In genomic region chr3:75556121-75556694, GRCm38 (mm10) we compare ENCODE assay signal across 8 mouse cellular contexts. TPM values are rescaled to one million over a fixed set of nuclear protein-coding genes. Genes with fewer than 3 reads are reported as not detected.
DNase-seq lines count a peak whose midpoint lies in the region; ATAC-seq and TF ChIP-seq lines count a peak whose summit lies in the region.

No protein-coding gene starts in this region.

- no peaks in the 10 kb centered on the region for H3K27me3 ChIP-seq in liver, embryonic 13.5 days

- H3K4me3 ChIP-seq in liver, embryonic 13.5 days (replicated peaks): peak overlapping the region; percentile 89
- H3K4me3 ChIP-seq in olfactory bulb, adult 2 months (ENCODE audit: insufficient read depth, low read depth, low read length): peak overlapping the region; percentile 88

- H3K9me3 ChIP-seq in liver, embryonic 13.5 days (replicated peaks): no peaks in the 10 kb centered on the region

- no peak for TF ChIP-seq CTCF in olfactory bulb, adult 2 months (IDR thresholded peaks at IDR 0.05; ENCODE audit: insufficient read depth, low read depth, low read length)

- ATAC-seq in cerebellum, adult (ENCODE audit: insufficient number of reproducible peaks, low FRiP score, low TSS enrichment): peak; percentile 40
- ATAC-seq in granulocyte monocyte progenitor cell, adult 5-6 weeks (replicated peaks; ENCODE audit: poor library complexity, severe bottlenecking): peak; percentile 29
- peak; percentile 58 for ATAC-seq in liver, embryonic 13.5 days (ENCODE audit: low read depth)

- peaks cover 29% of the 10 kb centered on the region for H3K4me1 ChIP-seq in liver, embryonic 13.5 days (replicated peaks)
- no peaks in the 10 kb centered on the region for H3K4me1 ChIP-seq in olfactory bulb, adult 2 months (ENCODE audit: control insufficient read depth, insufficient read depth, low read length)

- under 1% methylated on average over 36 of the region's 36 CpGs for WGBS in liver, embryonic 13.5 days (ENCODE audit: insufficient replicate concordance)
- under 1% methylated on average over 36 of the region's 36 CpGs for WGBS in olfactory bulb, adult 2 months

- H3K4me2 ChIP-seq in liver, embryonic 13.5 days: peak overlapping the region; percentile 79

- H3K36me3 ChIP-seq in liver, embryonic 13.5 days: no peaks in the 10 kb centered on the region

- no peak for DNase-seq in cerebellum, adult 11-12 months
- DNase-seq in spleen, postnatal 36 days (ENCODE audit: low spot score in 2 of 2): peak; percentile 74 to 75
- DNase-seq in spleen, postnatal 4 days (ENCODE audit: low spot score in 2 of 2): no peak
- DNase-seq in liver, embryonic 13.5 days: no peak
- DNase-seq in left cerebral cortex, adult 9 months (ENCODE audit: low spot score in 2 of 2): no peak

- H3K9ac ChIP-seq in liver, embryonic 13.5 days: peak overlapping the region; percentile 95

- H3K27ac ChIP-seq in liver, embryonic 13.5 days: peak overlapping the region; percentile 90
- peak overlapping the region; percentile 48 for H3K27ac ChIP-seq in olfactory bulb, adult 2 months (ENCODE audit: insufficient read depth, low read depth, low read length)

- TF ChIP-seq POLR2A in olfactory bulb, adult 2 months (IDR thresholded peaks at IDR 0.05; ENCODE audit: insufficient read depth, low read depth, low read length): no peak

RNA-seq across cellular contexts. Expression of gene Pdcd10, which starts 0.4 kb away (rescaled TPM):
- total RNA-seq in granulocyte monocyte progenitor cell, adult 5-6 weeks (2014; fragmentation: Nextera tagmentation): 44.0 and 61.8 TPM in 2 replicates
- total RNA-seq in granulocyte monocyte progenitor cell, adult 5-6 weeks (2017): 126 and 169 TPM in 2 replicates
- polyA plus RNA-seq in liver, embryonic 13.5 days (2015; fragmentation: Nextera tagmentation; extraction: Ambion mirVana): 63.5 and 75.5 TPM in 2 replicates
- not detected in 2 replicates for polyA plus RNA-seq in olfactory bulb, adult 2 months (2012; ENCODE audit: insufficient read depth, insufficient read length, low replicate concordance, missing spikeins)

RNA-seq across cellular contexts. Expression of gene Serpini1, which starts 1.1 kb away (rescaled TPM):
- total RNA-seq in granulocyte monocyte progenitor cell, adult 5-6 weeks (2014; fragmentation: Nextera tagmentation): 0.53 and 8.3 TPM in 2 replicates
- total RNA-seq in granulocyte monocyte progenitor cell, adult 5-6 weeks (2017): 1.2 and 1.3 TPM in 2 replicates
- 0.48 and 0.57 TPM in 2 replicates for polyA plus RNA-seq in liver, embryonic 13.5 days (2015; fragmentation: Nextera tagmentation; extraction: Ambion mirVana)
- polyA plus RNA-seq in olfactory bulb, adult 2 months (2012; ENCODE audit: insufficient read depth, insufficient read length, low replicate concordance, missing spikeins): 169 and 279 TPM in 2 replicates

Comparison
In these comparisons a context has a peak if more than half of its experiments do, and no peak if none do; other contexts are left out.
1. DNase-seq: peak in spleen, postnatal 36 days (2 of 2); none in cerebellum, adult 11-12 months (single experiment), spleen, postnatal 4 days (0 of 2), liver, embryonic 13.5 days (single experiment) and left cerebral cortex, adult 9 months (0 of 2).
2. RNA of gene Serpini1, which starts 1.1 kb away (polyA plus RNA-seq): 169 to 279 TPM in olfactory bulb, adult 2 months; 0.48 to 0.57 TPM in liver, embryonic 13.5 days; every median in the first group is over 100 times any median in the second.
3. Peak in every context shown above with its lines, with median percentiles within 50 percentile points of each other: ATAC-seq.